Mouse (Mus musculus) forebrain, embryonic 15.5 days (tissue): Measurements from ENCODE around the gene Ptx3. TPM values are rescaled to one million over a fixed set of nuclear protein-coding genes. Genes with fewer than 3 reads are reported as not detected.

Source experiments
- ATAC-seq: fragments of 200-750 bp; cut with Nextera tagmentation; replicated peaks from 2 replicates; pipeline ENCODE4 v1.8.0; 2017; ENCODE audit warnings: mild to moderate bottlenecking, moderate TSS enrichment, moderate library complexity
- H3K27ac ChIP-seq: fragments of 300-500 bp; sonication (generic); replicated peaks from 2 replicates; pipeline ENCODE4 v1.5.1; 2015; ENCODE audit warnings: mild to moderate bottlenecking, inconsistent platforms
- H3K27me3 ChIP-seq: fragments of 300-500 bp; sonication (generic); 2 replicates; pipeline ENCODE4 v1.6.1; 2015; ENCODE audit warnings: inconsistent platforms
- H3K36me3 ChIP-seq: fragments of 300-500 bp; sonication (generic); 2 replicates; pipeline ENCODE4 v1.6.1; 2015; ENCODE audit warnings: mild to moderate bottlenecking, inconsistent platforms
- H3K4me1 ChIP-seq: fragments of 300-500 bp; sonication (generic); 2 replicates; pipeline ENCODE4 v1.6.1; 2015; ENCODE audit warnings: inconsistent platforms
- H3K4me2 ChIP-seq: fragments of 300-500 bp; sonication (generic); replicated peaks from 2 replicates; pipeline ENCODE4 v1.6.1; 2015; ENCODE audit warnings: mild to moderate bottlenecking, inconsistent platforms
- H3K4me3 ChIP-seq: fragments of 300-500 bp; sonication (generic); 2 replicates; pipeline ENCODE4 v1.5.1; 2015; ENCODE audit warnings: mild to moderate bottlenecking, inconsistent platforms
- H3K9ac ChIP-seq: fragments of 300-500 bp; sonication (generic); replicated peaks from 2 replicates; pipeline ENCODE4 v1.6.1; 2015; ENCODE audit warnings: mild to moderate bottlenecking, inconsistent platforms
- H3K9me3 ChIP-seq: fragments of 300-500 bp; sonication (generic); 2 replicates; pipeline ENCODE4 v1.6.1; 2016; ENCODE audit warnings: inconsistent platforms
- WGBS: fragments of 180-500 bp; shearing (Covaris S2); methylation state at CpG from one replicate; pipeline ENCODE4 v1.1.7; 2015; ENCODE audit warnings: mixed read lengths; 5-methylcytosine and 5-hydroxymethylcytosine counted together
- polyA plus RNA-seq: library from polyadenylated mRNA; unstranded; fragments of >200 nt; fragmentation: Nextera tagmentation; extraction: Ambion mirVana; gene quantifications from 2 replicates; pipeline ENCODE4 v1.2.1, GENCODE M21; 2015

The Ptx3 gene
- polyA plus RNA-seq, 1 experiment from 2014 or later: 21.9 TPM

GRCm38 (mm10) chr3:66240476-66240875, 20.8 kb downstream of the Ptx3 start:
- Histone ChIP-seq H3K9me3 (no peaks in the 10 kb centered on the region), H3K9ac (no peak overlapping the region), H3K4me3 (no peak overlapping the region), H3K27me3 (no peaks in the 10 kb centered on the region), H3K4me2 (no peak overlapping the region), H3K4me1 (no peaks in the 10 kb centered on the region), H3K36me3 (no peaks in the 10 kb centered on the region), H3K27ac (no peak overlapping the region)
- no peak for ATAC-seq

GRCm38 (mm10) chr3:66251842-66252241, 32.1 kb downstream of the Ptx3 start:
- 0 out of 2 replicates have a peak, but pooled peaks have one; percentile 38 for ATAC-seq

GRCm38 (mm10) chr3:66254504-66255105, 34.9 kb downstream of the Ptx3 start:
- no peak overlapping the region for H3K4me3 ChIP-seq
- H3K27ac ChIP-seq: no peak overlapping the region; the same call in 1 of the 2 replicates
- H3K9me3 ChIP-seq: no peaks in the 10 kb centered on the region
- H3K4me2 ChIP-seq: no peak overlapping the region
- peak; percentile 35; the same call in 1 of the 2 replicates for ATAC-seq
- peaks cover 6% of the 10 kb centered on the region; the same call in 1 of the 2 replicates for H3K4me1 ChIP-seq
- H3K9ac ChIP-seq: no peak overlapping the region
- no peaks in the 10 kb centered on the region for H3K36me3 ChIP-seq
- H3K27me3 ChIP-seq: no peaks in the 10 kb centered on the region
- 56% methylated on average over 9 of the region's 9 CpGs for WGBS

More at GRCm38 (mm10) chr3:66251842-66252241, 32.1 kb downstream of the Ptx3 start:
- WGBS: 42% methylated on average over 7 of the region's 7 CpGs
- Histone ChIP-seq H3K9ac (no peak overlapping the region), H3K9me3 (no peaks in the 10 kb centered on the region), H3K27me3 (no peaks in the 10 kb centered on the region), H3K27ac (peak overlapping the region; percentile 52; the same call in 1 of the 2 replicates), H3K4me3 (no peak overlapping the region), H3K4me1 (peaks cover 6% of the 10 kb centered on the region; the same call in 1 of the 2 replicates), H3K4me2 (no peak overlapping the region), H3K36me3 (no peaks in the 10 kb centered on the region)

GRCm38 (mm10) chr3:66262319-66262718, 42.6 kb downstream of the Ptx3 start:
- Histone ChIP-seq H3K36me3 (no peaks in the 10 kb centered on the region), H3K4me2 (no peak overlapping the region), H3K27ac (no peak overlapping the region), H3K27me3 (no peaks in the 10 kb centered on the region), H3K4me3 (no peak overlapping the region), H3K9me3 (no peaks in the 10 kb centered on the region), H3K9ac (no peak overlapping the region), H3K4me1 (no peaks in the 10 kb centered on the region)
- WGBS: 38% methylated on average over 5 of the region's 5 CpGs
- ATAC-seq: no peak

- H3K4me1 ChIP-seq: no peaks in the 10 kb centered on the region
- no peak overlapping the region for H3K9ac ChIP-seq
- no peaks in the 10 kb centered on the region for H3K36me3 ChIP-seq
- no peak overlapping the region for H3K4me3 ChIP-seq
- WGBS: 76% methylated on average over 4 of the region's 4 CpGs
- H3K27me3 ChIP-seq: no peaks in the 10 kb centered on the region
- no peak for ATAC-seq
- H3K9me3 ChIP-seq: no peaks in the 10 kb centered on the region
- no peak overlapping the region for H3K4me2 ChIP-seq
- no peak overlapping the region for H3K27ac ChIP-seq
These were observed 43.6 kb downstream of the Ptx3 start for GRCm38 (mm10) chr3:66263270-66263669.

Other genes with a start within 250 kb of the Ptx3 start
- gene Veph1, start 76.9 kb downstream of the Ptx3 start, polyA plus RNA-seq: 10.2 and 11.7 TPM in 2 replicates